Mouse (Mus musculus) right cerebral cortex, adult 18-20 months (tissue): Measurements from ENCODE around the gene Spryd4.
"Not testable (repeated sequence)": the region's sequence is repeated elsewhere in the genome, so short reads cannot be mapped to it uniquely, and the experiment has no call there.

Source experiments
- DNase-seq: peaks from one replicate; pipeline ENCODE4 v3.0.0; 2022; ENCODE audit warnings: mixed read lengths

The Spryd4 gene

GRCm38 (mm10) chr10:128185277-128185940 is 26.2 kb downstream of the Spryd4 start:
- no peak for DNase-seq

DNA sequence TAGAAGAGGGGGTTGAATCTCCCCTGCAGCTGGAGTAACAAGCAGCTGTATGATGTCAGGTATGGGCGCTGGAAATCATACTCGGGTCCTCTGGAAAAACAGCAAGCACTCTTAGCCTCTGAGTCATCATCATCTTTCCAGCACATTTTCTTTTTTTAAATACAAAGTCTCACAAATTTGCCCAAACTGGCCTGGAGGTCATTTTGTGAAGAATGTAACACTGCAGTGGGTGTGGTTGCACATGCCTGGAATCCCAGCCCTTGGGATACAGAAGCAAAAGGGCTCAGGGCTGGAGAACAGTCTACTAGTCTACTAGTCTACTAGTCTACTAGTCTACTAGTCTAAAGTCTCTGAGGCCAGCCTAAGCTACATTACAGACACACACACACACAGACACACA is 27.3 kb downstream of the Spryd4 start:
- no peak for DNase-seq

- DNase-seq, result no peak
Measured at GRCm38 (mm10) chr10:128179989-128180388, 31.6 kb downstream of the Spryd4 start, which contains the start of gene Rbms2. Gene Rbms2 (minus strand): TSS chr10:128180297.

GRCm38 (mm10) chr10:128177316-128177715 is 34.3 kb downstream of the Spryd4 start:
- no peak for DNase-seq

DNA sequence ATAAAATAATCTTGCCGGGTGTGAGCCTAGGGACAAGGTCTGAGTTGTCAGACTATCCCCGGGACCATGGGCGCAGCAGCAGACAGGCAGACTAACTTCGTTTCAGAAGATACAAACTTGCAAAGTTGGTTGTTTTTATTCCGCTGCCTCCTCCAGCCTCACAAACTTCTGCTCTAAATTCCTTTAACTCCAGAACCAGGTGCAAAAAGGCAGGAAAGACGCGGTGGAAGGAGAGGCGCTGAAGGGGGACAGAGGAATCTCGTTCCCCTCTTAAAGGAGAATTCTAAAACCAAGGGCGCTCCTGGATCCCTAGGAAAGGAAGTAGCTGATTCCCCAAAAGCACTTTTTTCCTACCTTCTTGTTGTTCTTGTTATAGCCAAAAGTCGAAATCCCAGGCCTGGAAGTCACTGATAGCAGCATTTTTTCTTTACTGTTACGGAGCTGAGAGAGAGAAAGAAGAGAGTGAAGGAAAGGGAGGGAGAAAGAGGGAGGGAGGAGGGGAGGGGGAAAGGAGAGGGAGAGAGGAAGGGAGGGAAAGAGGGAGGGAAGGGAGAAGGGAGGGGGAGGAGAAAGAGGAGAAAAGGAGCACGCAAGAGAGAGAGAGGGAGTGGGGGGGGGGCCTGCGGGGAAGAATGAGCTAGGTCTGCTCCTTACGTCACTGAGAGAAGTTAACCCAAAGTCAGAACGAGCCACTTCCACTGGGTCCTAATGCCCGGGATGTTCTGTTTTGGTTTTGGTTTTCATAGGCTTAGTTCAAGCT is 35.4 kb downstream of the Spryd4 start:
- DNase-seq, result peak; percentile 81

DNA sequence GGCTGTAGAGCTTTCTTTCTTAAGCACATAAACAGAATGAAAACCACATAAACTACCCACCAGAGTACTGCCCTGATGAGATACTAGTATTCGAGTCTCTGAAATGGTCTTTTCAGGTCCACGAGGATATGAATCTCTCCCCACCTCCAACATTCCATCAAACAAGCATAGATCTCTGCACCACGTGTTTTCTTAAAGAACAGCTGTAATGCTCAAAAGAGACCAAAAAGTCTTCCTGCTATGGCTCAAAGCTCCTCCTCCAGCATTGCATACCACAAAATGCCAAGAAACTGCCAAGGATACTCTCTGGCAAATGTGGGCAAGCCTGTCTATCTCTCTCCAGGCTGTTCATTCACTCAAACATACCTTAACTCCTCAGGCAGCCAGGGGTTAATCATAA is 36.3 kb downstream of the Spryd4 start:
- no peak for DNase-seq

DNA sequence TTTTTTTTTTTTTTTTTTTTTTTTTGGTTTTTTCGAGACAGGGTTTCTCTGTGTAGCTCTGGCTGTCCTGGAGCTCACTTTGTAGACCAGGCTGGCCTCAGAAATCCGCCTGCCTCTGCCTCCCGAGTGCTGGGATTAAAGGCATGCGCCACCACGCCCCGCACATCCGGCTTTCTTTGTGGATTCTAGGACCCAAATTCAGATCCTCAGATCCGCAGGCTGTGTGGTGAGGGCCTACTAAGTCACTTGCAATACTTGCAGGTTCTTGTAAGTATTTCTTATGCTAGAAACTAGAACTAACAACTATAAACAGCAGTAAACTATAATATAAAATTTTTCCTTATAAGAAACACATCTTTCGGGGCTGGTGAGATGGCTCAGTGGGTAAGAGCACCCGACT is 40.3 kb downstream of the Spryd4 start:
- DNase-seq, result not testable (repeated sequence)

GRCm38 (mm10) chr10:128167091-128167490 is 44.5 kb downstream of the Spryd4 start:
- no peak for DNase-seq

DNA sequence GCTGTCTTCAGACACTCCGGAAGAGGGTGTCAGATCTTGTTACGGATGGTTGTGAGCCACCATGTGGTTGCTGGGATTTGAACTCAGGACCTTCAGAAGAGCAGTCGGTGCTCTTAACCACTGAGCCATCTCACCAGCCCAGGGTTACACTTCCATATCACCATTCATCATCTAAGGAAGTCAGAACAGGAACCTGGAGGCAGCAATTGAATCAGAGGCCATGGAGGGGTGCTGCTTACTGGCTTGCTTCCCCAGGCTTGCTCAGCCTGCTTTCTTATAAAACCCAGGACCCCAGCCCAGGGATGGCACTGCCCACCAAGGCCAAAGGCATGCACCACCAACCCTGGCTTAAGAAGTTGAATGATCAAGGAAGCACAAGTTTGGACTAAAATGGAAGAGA is 45.9 kb downstream of the Spryd4 start:
- not testable (repeated sequence) for DNase-seq
